Mouse (Mus musculus) spleen, adult 2 months (tissue): ENCODE results near the gene Fam13a. TPM values are rescaled to one million over a fixed set of nuclear protein-coding genes. Genes with fewer than 3 reads are reported as not detected.

ENCODE experiments used
- DNase-seq, 2 experiments: peaks; one replicate each; pipeline versions ENCODE4 v3.0.0 to v3.0.0-alpha.2; 2012 to 2021; ENCODE audit warnings: low spot score in 2 of 2, low read depth in 1 of 2
- H3K27ac ChIP-seq: fragments of 200-500 bp; 2 replicates; pipeline ENCODE4 v1.5.1; 2012; ENCODE audit warnings: low read length, inconsistent platforms; ENCODE audit not compliant: insufficient read depth
- H3K27me3 ChIP-seq: fragments of 200-500 bp; 2 replicates; pipeline ENCODE4 v1.6.1; 2012; ENCODE audit warnings: mild to moderate bottlenecking, moderate library complexity, low read length, inconsistent platforms; ENCODE audit not compliant: control insufficient read depth, insufficient read depth
- H3K36me3 ChIP-seq: fragments of 200-500 bp; 2 replicates; pipeline ENCODE4 v1.6.1; 2012; ENCODE audit warnings: mild to moderate bottlenecking, low read length, inconsistent platforms; ENCODE audit not compliant: control insufficient read depth, insufficient read depth
- H3K4me1 ChIP-seq: fragments of 200-500 bp; 2 replicates; pipeline ENCODE4 v1.6.1; 2011; ENCODE audit warnings: inconsistent platforms; ENCODE audit not compliant: control insufficient read depth, insufficient read depth, insufficient read length
- H3K4me3 ChIP-seq: fragments of 200-500 bp; 2 replicates; pipeline ENCODE4 v1.5.1; 2011; ENCODE audit warnings: mild to moderate bottlenecking, inconsistent platforms; ENCODE audit not compliant: insufficient read depth, insufficient read length; ENCODE audit errors: extremely low read depth
- CTCF ChIP-seq: fragments of 200-500 bp; IDR thresholded peaks from 2 replicates; pipeline ENCODE4 v1.5.1; 2011; ENCODE audit warnings: mild to moderate bottlenecking, inconsistent platforms; ENCODE audit not compliant: insufficient read depth, insufficient read length, insufficient replicate concordance; ENCODE audit errors: extremely low read depth
- POLR2A ChIP-seq: fragments of 200-500 bp; IDR thresholded peaks from 2 replicates; pipeline ENCODE4 v1.6.1; 2011; ENCODE audit warnings: low read depth, low read length, inconsistent platforms
- WGBS: fragments of 180-500 bp; shearing (Covaris S2); methylation state at CpG from one replicate; pipeline ENCODE4 v1.1.7; 2018; 5-methylcytosine and 5-hydroxymethylcytosine counted together
- polyA plus RNA-seq: library from polyadenylated mRNA; depleted of rRNA; stranded (reverse); fragments of >200 nt; gene quantifications from 2 replicates; pipeline ENCODE4 v1.2.3, GENCODE M21; 2012

Fam13a gene
- polyA plus RNA-seq, 1 experiment, result 0.78 TPM

DNA sequence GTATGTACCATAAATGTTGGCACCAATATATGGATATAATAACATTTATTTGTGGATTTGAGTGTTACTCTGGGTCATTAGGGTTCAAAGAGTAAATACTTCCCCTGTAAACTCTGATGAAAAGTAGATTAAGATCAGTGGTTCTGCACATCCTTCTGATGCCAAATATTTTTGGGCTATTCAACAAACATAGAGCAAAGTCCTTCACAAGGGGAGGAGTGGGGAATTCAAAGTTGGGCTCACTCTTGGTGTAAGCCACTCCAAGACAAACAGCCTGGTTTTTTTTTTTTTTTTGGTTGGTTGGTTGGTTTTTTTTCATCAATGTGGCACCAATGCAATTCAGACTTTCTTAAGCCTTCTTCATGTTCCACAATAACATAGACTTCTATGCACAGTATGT is 86.6 kb downstream of the Fam13a start:
- no peaks in the 10 kb centered on the region for H3K27me3 ChIP-seq
- H3K36me3 ChIP-seq, result no peaks in the 10 kb centered on the region
- no peak for TF ChIP-seq POLR2A
- TF ChIP-seq CTCF, result no peak
- no peaks in the 10 kb centered on the region for H3K4me1 ChIP-seq
- no peak overlapping the region for H3K27ac ChIP-seq
- H3K4me3 ChIP-seq, result no peak overlapping the region
- no peak for DNase-seq

DNA sequence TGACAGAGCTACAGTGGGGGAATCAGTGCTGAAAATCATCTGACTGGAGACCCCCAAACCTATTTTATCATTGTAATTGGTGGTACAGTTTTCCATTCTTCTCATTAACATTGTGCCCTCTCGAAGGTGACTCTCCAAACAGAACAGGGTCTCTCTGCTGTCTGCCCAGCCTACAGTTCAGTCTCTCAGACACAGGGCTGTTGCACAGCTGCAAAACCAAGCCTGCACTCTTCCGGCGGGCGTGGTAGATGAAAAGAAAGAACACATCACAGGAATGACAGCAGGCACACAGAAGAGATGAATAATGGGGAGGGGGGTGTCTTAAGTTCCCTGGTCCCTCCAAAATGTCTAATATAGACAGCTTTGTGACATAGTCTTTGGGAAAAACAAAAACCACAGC is 90.2 kb downstream of the Fam13a start:
- TF ChIP-seq CTCF, result no peak
- TF ChIP-seq POLR2A, result no peak
- Histone ChIP-seq H3K27ac (no peak overlapping the region), H3K36me3 (no peaks in the 10 kb centered on the region), H3K27me3 (no peaks in the 10 kb centered on the region), H3K4me1 (no peaks in the 10 kb centered on the region), H3K4me3 (no peak overlapping the region)
- DNase-seq, result no peak
- 89% methylated on average over 4 of the region's 4 CpGs for WGBS

DNA sequence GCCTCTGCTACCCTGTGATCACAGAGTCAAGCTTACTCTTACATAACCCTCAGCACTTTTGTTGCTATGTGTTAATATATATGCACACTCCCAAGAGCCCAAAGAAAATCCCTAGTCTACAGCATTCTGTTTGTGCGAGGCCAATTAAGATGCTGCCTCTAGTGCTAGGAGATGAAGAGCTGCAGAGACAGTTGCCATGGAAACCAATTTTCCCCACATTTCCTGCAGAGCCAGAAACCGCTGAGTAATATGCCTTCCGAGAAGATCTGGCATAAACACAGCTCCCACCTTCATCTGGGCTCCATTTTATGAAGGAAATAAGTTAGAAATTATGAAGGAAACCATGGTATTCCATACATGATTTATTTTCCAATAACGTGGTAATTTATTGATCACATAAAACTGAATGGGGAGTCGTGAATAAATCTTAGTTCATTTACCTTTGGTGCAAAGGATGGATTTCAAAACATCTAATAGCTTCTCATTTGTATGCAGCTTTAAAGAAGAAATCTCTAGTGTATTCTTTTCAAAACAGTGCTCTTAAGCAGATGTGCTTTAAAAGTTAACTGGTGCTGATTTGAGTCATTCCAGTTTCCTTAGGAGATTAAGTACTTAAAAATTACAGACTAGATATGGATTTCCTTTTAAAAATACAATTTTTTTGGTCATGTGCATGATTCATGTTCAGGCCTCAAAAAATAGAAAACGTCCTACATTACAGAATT is 91.0 kb downstream of the Fam13a start:
- H3K4me3 ChIP-seq, result no peak overlapping the region
- no peak for TF ChIP-seq CTCF
- TF ChIP-seq POLR2A, result no peak
- no peaks in the 10 kb centered on the region for H3K27me3 ChIP-seq
- no peaks in the 10 kb centered on the region for H3K4me1 ChIP-seq
- H3K36me3 ChIP-seq, result no peaks in the 10 kb centered on the region
- 65% methylated on average over 6 of the region's 6 CpGs for WGBS
- no peak for DNase-seq
- H3K27ac ChIP-seq, result no peak overlapping the region

DNA sequence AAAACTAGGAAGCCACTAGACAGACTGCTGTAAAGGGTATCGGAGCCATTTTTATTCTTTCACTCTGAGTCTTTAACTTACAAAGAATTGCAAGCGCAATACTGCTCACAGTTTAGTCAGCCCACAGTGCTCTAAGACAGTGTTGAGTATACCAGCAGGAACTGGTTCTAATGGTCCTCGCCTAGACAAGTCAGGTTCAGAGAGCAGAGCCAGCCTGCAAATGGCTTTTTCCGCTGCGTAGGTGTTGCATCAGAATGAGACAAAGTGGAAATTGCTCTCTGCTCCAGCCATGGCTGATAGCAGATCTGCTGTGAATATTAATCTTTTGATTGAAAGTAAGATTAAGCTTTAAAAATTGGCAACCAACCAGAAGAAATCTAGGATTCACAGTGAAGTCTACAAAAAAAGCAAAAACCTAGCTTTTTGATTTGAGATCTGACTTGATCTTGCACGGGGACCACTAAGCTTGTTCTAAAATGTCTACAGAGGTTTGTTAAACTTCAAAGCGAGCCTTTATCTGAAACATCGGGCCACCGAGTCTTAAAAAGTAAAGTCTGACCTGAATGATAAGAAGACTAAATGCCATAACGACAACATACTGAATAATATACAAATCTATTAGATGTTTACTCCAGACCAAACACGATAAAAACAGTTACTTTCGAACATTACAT is 91.7 kb downstream of the Fam13a start:
- H3K4me3 ChIP-seq, result no peak overlapping the region

DNA sequence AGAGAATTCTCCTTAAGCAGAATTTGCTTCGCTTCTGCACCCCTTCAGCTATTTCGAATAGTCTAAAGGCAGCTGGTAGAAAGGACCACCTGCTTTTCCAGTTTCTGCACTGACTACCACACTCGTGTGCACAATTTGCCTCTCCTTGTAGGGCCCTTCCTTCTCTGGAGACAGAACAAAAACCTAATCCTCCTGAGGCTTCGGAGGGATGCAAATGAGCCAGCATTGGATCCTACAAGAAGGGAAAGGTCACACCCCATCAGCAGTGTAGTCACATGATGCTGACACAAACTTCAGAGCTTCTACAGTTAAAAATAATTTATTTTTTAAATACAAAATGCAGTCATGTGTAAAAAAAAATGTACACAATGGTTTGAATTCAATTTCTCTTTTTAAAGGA is 93.2 kb downstream of the Fam13a start:
- no peaks in the 10 kb centered on the region for H3K36me3 ChIP-seq
- no peak for DNase-seq
- WGBS, result 71% methylated on average over 4 of the region's 4 CpGs
- H3K27ac ChIP-seq, result no peak overlapping the region
- H3K4me3 ChIP-seq, result no peak overlapping the region
- no peak for TF ChIP-seq POLR2A
- TF ChIP-seq CTCF, result no peak
- H3K4me1 ChIP-seq, result no peaks in the 10 kb centered on the region
- no peaks in the 10 kb centered on the region for H3K27me3 ChIP-seq

More for the DNA sequence above, 91.7 kb downstream of the Fam13a start:
- Histone ChIP-seq H3K4me1 (no peaks in the 10 kb centered on the region), H3K27me3 (no peaks in the 10 kb centered on the region), H3K27ac (no peak overlapping the region), H3K36me3 (no peaks in the 10 kb centered on the region)
- TF ChIP-seq CTCF (no peak), POLR2A (no peak)
- 90% methylated on average over 12 of the region's 12 CpGs for WGBS
- no peak for DNase-seq

DNA sequence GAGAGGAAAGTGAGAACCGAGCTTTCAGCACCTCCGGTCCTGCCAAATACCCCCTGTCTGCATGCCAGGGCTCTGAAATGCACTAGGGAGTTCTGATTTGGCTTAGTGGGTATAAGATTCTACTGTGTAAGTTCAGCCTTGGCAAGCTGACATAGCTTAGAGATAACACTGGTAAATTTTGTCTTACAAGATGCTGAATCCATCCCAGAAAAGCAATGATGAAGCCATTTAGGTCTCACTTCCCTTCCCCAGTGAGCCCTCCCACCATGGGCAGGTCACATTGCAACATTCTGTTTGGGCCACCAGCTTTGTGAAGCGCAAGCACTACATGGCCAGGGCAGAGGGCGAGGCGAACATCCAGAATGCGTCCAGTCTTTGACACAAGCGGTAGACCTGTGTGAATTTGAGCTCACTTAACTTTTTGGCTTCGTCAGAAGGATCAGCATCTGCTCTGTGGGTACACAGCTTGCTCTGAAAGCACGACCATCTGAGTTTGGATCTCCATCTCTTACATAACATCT is 94.4 kb downstream of the Fam13a start:
- WGBS, result 89% methylated on average over 9 of the region's 9 CpGs
- H3K36me3 ChIP-seq, result no peaks in the 10 kb centered on the region
- no peak for TF ChIP-seq POLR2A
- no peak for TF ChIP-seq CTCF
- H3K27ac ChIP-seq, result no peak overlapping the region
- H3K27me3 ChIP-seq, result no peaks in the 10 kb centered on the region
- DNase-seq, result no peak
- no peak overlapping the region for H3K4me3 ChIP-seq
- no peaks in the 10 kb centered on the region for H3K4me1 ChIP-seq

DNA sequence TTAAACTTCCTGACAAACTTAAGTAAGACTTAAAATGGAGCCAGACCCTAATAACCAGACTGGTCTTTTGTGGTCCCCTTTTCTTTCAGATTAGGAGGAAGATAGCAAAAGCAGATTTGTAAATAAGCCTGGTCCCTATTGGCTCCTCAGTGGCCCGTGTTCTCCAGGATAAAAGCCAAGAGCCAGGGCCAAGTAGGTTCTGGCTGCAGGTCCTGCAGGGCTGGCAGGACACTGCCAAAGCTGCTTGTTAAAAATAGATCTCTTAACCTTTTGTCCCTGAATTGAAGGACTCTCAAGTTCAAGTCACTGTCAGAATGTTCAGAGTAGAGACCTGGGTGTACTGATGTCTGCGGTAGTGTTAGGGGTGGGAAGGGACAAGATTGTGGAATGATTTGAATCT is 96.5 kb downstream of the Fam13a start:
- no peak for DNase-seq
- 78% methylated on average over 2 of the region's 2 CpGs for WGBS
- no peak overlapping the region for H3K4me3 ChIP-seq
- no peaks in the 10 kb centered on the region for H3K27me3 ChIP-seq
- no peak overlapping the region for H3K27ac ChIP-seq
- no peaks in the 10 kb centered on the region for H3K36me3 ChIP-seq
- no peak for TF ChIP-seq POLR2A
- no peak for TF ChIP-seq CTCF
- no peaks in the 10 kb centered on the region for H3K4me1 ChIP-seq
